Mouse (Mus musculus): ENCODE results near the gene Rab5c. TPM values are rescaled to one million over a fixed set of nuclear protein-coding genes. Genes with fewer than 3 reads are reported as not detected.

Rab5c gene
- polyA plus RNA-seq, 1 experiment from 2014 or later = 34.7 TPM

- Histone ChIP-seq H3K27me3 (ENCODE audit: insufficient read depth, low read length) (peaks cover 8% of the 10 kb centered on the region), H3K4me2 (ENCODE audit: low read length) (no peak overlapping the region), H3K9me3 (replicated peaks; ENCODE audit: low read length) (no peaks in the 10 kb centered on the region), H3K9ac (ENCODE audit: low read depth, low read length) (no peak overlapping the region), H3K4me3 (replicated peaks; ENCODE audit: low read depth, low read length) (no peak overlapping the region), H3K36me3 (ENCODE audit: insufficient read depth, low read length) (no peaks in the 10 kb centered on the region), H3K27ac (no peak overlapping the region), H3K4me1 (replicated peaks; ENCODE audit: insufficient read depth, low read length) (peaks cover 7% of the 10 kb centered on the region; the same call in 1 of the 2 replicates)
- TF ChIP-seq CTCF (IDR thresholded peaks at IDR 0.05; ENCODE audit: low read depth) = no peak
- ATAC-seq (replicated peaks; ENCODE audit: low FRiP score, low read depth) = no peak
- WGBS = 67% methylated on average over 6 of the region's 6 CpGs
- DNase-seq (ENCODE audit: low spot score) = no peak
These were observed 18.5 kb upstream of the Rab5c start for GRCm38 (mm10) chr11:100756476-100756875.

DNA sequence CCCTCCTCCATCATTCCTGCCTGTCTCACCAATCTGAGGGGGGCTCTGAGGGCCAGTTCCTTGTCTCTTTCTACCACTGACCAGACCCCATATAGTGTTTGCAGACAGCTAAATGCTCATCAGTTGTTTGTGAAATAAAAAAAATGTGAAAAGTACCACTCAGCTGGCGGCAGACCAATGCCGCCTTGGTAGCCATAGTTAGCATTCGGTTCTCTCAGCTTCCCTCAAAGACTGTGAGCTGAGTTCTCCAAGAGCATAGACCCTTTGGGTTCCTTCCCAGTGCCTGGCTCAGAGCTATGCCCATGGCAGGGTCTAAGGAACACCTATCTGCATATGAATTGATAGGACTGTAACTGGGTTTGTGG, 16.7 kb upstream of the Rab5c start:
- ATAC-seq (replicated peaks; ENCODE audit: low FRiP score, low read depth) (no peak), DNase-seq (ENCODE audit: low spot score) (no peak)
- no peak for TF ChIP-seq CTCF (IDR thresholded peaks at IDR 0.05; ENCODE audit: low read depth)
- Histone ChIP-seq H3K27me3 (ENCODE audit: insufficient read depth, low read length) (peaks cover 7% of the 10 kb centered on the region), H3K36me3 (ENCODE audit: insufficient read depth, low read length) (no peaks in the 10 kb centered on the region), H3K27ac (no peak overlapping the region), H3K9ac (ENCODE audit: low read depth, low read length) (no peak overlapping the region), H3K9me3 (replicated peaks; ENCODE audit: low read length) (no peaks in the 10 kb centered on the region), H3K4me1 (replicated peaks; ENCODE audit: insufficient read depth, low read length) (peaks cover 4% of the 10 kb centered on the region; the same call in 1 of the 2 replicates), H3K4me3 (replicated peaks; ENCODE audit: low read depth, low read length) (no peak overlapping the region), H3K4me2 (ENCODE audit: low read length) (no peak overlapping the region)
- 93% methylated on average over 3 of the region's 3 CpGs for WGBS

DNA sequence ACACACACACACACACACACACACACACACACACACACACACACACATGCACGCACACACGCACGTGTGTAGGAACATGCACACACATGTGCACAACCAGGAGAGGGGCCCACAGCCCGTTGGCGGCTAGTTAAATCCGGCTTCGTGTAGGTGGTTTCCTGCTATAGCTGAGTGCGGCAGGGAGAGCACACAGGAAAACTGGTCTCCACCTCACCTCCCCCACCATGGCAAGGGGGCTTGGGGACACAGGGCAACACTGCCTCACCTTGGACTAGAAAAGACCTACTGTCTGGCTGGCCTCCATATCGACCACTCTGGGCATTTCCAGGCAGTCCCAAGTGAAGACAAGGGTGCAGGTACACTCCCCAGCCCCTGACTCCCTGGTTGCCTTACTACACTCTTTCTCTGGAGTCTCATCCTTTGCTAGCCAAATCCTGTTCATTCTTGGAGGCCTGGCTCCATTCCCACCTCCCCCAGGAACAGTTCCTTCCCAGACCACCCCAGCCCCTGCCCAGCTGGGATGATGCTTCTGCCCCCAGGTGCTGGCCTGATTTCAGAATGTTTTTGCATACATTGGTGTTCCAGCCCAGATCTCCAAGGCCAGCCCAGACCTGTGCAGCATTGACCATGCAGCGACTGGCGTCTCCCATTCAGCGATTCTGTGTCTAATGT, 16.1 kb upstream of the Rab5c start:
- Histone ChIP-seq H3K27ac (no peak overlapping the region), H3K4me3 (replicated peaks; ENCODE audit: low read depth, low read length) (no peak overlapping the region), H3K9ac (ENCODE audit: low read depth, low read length) (no peak overlapping the region), H3K4me2 (ENCODE audit: low read length) (no peak overlapping the region), H3K27me3 (ENCODE audit: insufficient read depth, low read length) (0 out of 2 replicates have a peak, but pooled peaks cover 2% of the 10 kb centered on the region), H3K4me1 (replicated peaks; ENCODE audit: insufficient read depth, low read length) (no peaks in the 10 kb centered on the region), H3K9me3 (replicated peaks; ENCODE audit: low read length) (no peaks in the 10 kb centered on the region), H3K36me3 (ENCODE audit: insufficient read depth, low read length) (no peaks in the 10 kb centered on the region)
- DNase-seq (ENCODE audit: low spot score) (no peak), ATAC-seq (replicated peaks; ENCODE audit: low FRiP score, low read depth) (no peak)
- no peak for TF ChIP-seq CTCF (IDR thresholded peaks at IDR 0.05; ENCODE audit: low read depth)
- WGBS = 80% methylated on average over 10 of the region's 12 CpGs

DNA sequence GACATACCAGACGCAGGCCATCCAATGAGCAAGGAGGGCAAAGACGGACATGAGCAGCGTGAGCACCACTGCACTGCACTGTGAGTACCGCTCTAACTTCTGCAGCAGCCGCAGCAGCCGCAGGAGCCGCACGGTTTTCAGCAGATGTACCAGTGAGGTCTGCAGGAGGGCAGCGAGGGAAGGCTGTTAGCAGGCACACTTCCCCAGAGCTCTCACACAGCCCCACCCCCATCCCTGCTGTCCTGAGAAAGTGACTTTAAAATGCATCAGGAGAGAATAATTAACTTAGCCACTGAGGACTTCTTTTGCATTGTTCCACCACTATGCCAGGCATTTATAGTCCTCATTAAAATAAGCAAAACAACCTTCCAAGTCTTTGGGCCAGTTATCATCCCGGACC, 14.3 kb upstream of the Rab5c start:
- Histone ChIP-seq H3K4me3 (replicated peaks; ENCODE audit: low read depth, low read length) (no peak overlapping the region), H3K27ac (no peak overlapping the region), H3K9me3 (replicated peaks; ENCODE audit: low read length) (no peaks in the 10 kb centered on the region), H3K36me3 (ENCODE audit: insufficient read depth, low read length) (no peaks in the 10 kb centered on the region), H3K4me1 (replicated peaks; ENCODE audit: insufficient read depth, low read length) (no peaks in the 10 kb centered on the region), H3K4me2 (ENCODE audit: low read length) (no peak overlapping the region), H3K27me3 (ENCODE audit: insufficient read depth, low read length) (no peaks in the 10 kb centered on the region), H3K9ac (ENCODE audit: low read depth, low read length) (no peak overlapping the region)
- DNase-seq (ENCODE audit: low spot score) (no peak), ATAC-seq (replicated peaks; ENCODE audit: low FRiP score, low read depth) (no peak)
- no peak for TF ChIP-seq CTCF (IDR thresholded peaks at IDR 0.05; ENCODE audit: low read depth)
- WGBS = 23% methylated on average over 10 of the region's 10 CpGs

GRCm38 (mm10) chr11:100750127-100750526, 12.1 kb upstream of the Rab5c start:
- H3K4me2 ChIP-seq (ENCODE audit: low read length) = no peak overlapping the region
- no peak overlapping the region for H3K4me3 ChIP-seq (replicated peaks; ENCODE audit: low read depth, low read length)
- no peak for DNase-seq (ENCODE audit: low spot score)
- H3K9ac ChIP-seq (ENCODE audit: low read depth, low read length) = no peak overlapping the region
- H3K9me3 ChIP-seq (replicated peaks; ENCODE audit: low read length) = no peaks in the 10 kb centered on the region
- TF ChIP-seq CTCF (IDR thresholded peaks at IDR 0.05; ENCODE audit: low read depth) = no peak
- H3K36me3 ChIP-seq (ENCODE audit: insufficient read depth, low read length) = no peaks in the 10 kb centered on the region
- no peaks in the 10 kb centered on the region for H3K4me1 ChIP-seq (replicated peaks; ENCODE audit: insufficient read depth, low read length)
- WGBS = 90% methylated on average over 16 of the region's 16 CpGs
- ATAC-seq (replicated peaks; ENCODE audit: low FRiP score, low read depth) = no peak
- no peak overlapping the region for H3K27ac ChIP-seq
- no peaks in the 10 kb centered on the region for H3K27me3 ChIP-seq (ENCODE audit: insufficient read depth, low read length)

GRCm38 (mm10) chr11:100749469-100749868, 11.5 kb upstream of the Rab5c start:
- WGBS = 39% methylated on average over 25 of the region's 25 CpGs
- Histone ChIP-seq H3K27ac (no peak overlapping the region), H3K36me3 (ENCODE audit: insufficient read depth, low read length) (no peaks in the 10 kb centered on the region), H3K4me1 (replicated peaks; ENCODE audit: insufficient read depth, low read length) (no peaks in the 10 kb centered on the region), H3K4me3 (replicated peaks; ENCODE audit: low read depth, low read length) (no peak overlapping the region), H3K4me2 (ENCODE audit: low read length) (no peak overlapping the region), H3K27me3 (ENCODE audit: insufficient read depth, low read length) (no peaks in the 10 kb centered on the region), H3K9me3 (replicated peaks; ENCODE audit: low read length) (no peaks in the 10 kb centered on the region), H3K9ac (ENCODE audit: low read depth, low read length) (no peak overlapping the region)
- DNase-seq (ENCODE audit: low spot score) (no peak), ATAC-seq (replicated peaks; ENCODE audit: low FRiP score, low read depth) (no peak)
- no peak for TF ChIP-seq CTCF (IDR thresholded peaks at IDR 0.05; ENCODE audit: low read depth)

GRCm38 (mm10) chr11:100748620-100749019, 10.6 kb upstream of the Rab5c start:
- Histone ChIP-seq H3K9me3 (replicated peaks; ENCODE audit: low read length) (no peaks in the 10 kb centered on the region), H3K36me3 (ENCODE audit: insufficient read depth, low read length) (no peaks in the 10 kb centered on the region), H3K27ac (no peak overlapping the region), H3K9ac (ENCODE audit: low read depth, low read length) (no peak overlapping the region), H3K27me3 (ENCODE audit: insufficient read depth, low read length) (no peaks in the 10 kb centered on the region), H3K4me2 (ENCODE audit: low read length) (no peak overlapping the region), H3K4me3 (replicated peaks; ENCODE audit: low read depth, low read length) (no peak overlapping the region), H3K4me1 (replicated peaks; ENCODE audit: insufficient read depth, low read length) (no peaks in the 10 kb centered on the region)
- ATAC-seq (replicated peaks; ENCODE audit: low FRiP score, low read depth) = no peak
- DNase-seq (ENCODE audit: low spot score) = no peak
- TF ChIP-seq CTCF (IDR thresholded peaks at IDR 0.05; ENCODE audit: low read depth) = no peak
- 66% methylated on average over 4 of the region's 4 CpGs for WGBS
